Mouse (Mus musculus): ENCODE data around the gene I830077J02Rik.
"Not testable (repeated sequence)": the region's sequence is repeated elsewhere in the genome, so short reads cannot be mapped to it uniquely, and the experiment has no call there.

DNA sequence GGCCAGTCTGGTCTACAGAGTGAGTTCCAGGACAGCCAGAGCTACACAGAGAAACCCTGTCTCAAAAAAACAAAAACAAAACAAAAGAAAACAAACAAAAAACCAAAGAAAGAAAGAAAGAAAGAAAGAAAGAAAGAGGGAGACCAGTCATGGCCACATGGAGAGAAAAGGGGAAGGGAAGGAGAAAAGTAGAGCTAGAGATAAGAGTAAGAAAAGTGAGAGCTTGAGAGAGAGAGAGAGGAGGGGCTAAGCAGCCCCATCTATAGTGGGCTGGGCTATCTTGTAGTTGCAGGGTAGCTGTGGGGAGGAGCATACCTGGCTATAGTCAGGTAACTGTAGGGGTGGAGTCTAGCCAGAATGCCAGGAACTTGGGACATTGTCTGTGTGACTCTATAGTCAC is 11.7 kb downstream of the I830077J02Rik start:
- not testable (repeated sequence) for TF ChIP-seq CTCF (conservative IDR thresholded peaks at IDR 0.05; ENCODE audit: insufficient read depth, insufficient read length, low read depth, low read length); POLR2A (IDR thresholded peaks at IDR 0.05; ENCODE audit: low read depth, low read length)

Measured in kidney, adult 2 months (tissue).